Mouse (Mus musculus) limb, embryonic 15.5 days (tissue): Measurements from ENCODE around the gene Bpifb4. TPM values are rescaled to one million over a fixed set of nuclear protein-coding genes. Genes with fewer than 3 reads are reported as not detected.

Experiments used
- ATAC-seq: fragments of 200-750 bp; cut with Nextera tagmentation; 2 replicates; pipeline ENCODE4 v1.8.0; 2017; ENCODE audit warnings: low read depth, moderate TSS enrichment; ENCODE audit not compliant: insufficient number of reproducible peaks, low FRiP score, low TSS enrichment
- H3K27ac ChIP-seq: fragments of 300-500 bp; sonication (generic); 2 replicates; pipeline ENCODE4 v1.5.1; 2015; ENCODE audit warnings: moderate library complexity, mild to moderate bottlenecking, inconsistent platforms
- H3K27me3 ChIP-seq: fragments of 300-500 bp; sonication (generic); 2 replicates; pipeline ENCODE4 v1.6.1; 2015; ENCODE audit warnings: inconsistent platforms
- H3K36me3 ChIP-seq: fragments of 300-500 bp; sonication (generic); 2 replicates; pipeline ENCODE4 v1.6.1; 2015; ENCODE audit warnings: inconsistent platforms
- H3K4me1 ChIP-seq: fragments of 300-500 bp; sonication (generic); 2 replicates; pipeline ENCODE4 v1.6.1; 2015; ENCODE audit warnings: inconsistent platforms
- H3K4me2 ChIP-seq: fragments of 300-500 bp; sonication (generic); 2 replicates; pipeline ENCODE4 v1.6.1; 2015; ENCODE audit warnings: mild to moderate bottlenecking, inconsistent platforms
- H3K4me3 ChIP-seq: fragments of 300-500 bp; sonication (generic); 2 replicates; pipeline ENCODE4 v1.5.1; 2015; ENCODE audit warnings: mild to moderate bottlenecking, inconsistent platforms
- H3K9ac ChIP-seq: fragments of 300-500 bp; sonication (generic); 2 replicates; pipeline ENCODE4 v1.6.1; 2015; ENCODE audit warnings: inconsistent platforms
- H3K9me3 ChIP-seq: fragments of 300-500 bp; sonication (generic); 2 replicates; pipeline ENCODE4 v1.6.1; 2016; ENCODE audit warnings: inconsistent platforms
- WGBS: fragments of 180-500 bp; shearing (Covaris S2); methylation state at CpG from one replicate; pipeline ENCODE4 v1.1.7; 2015; 5-methylcytosine and 5-hydroxymethylcytosine counted together
- polyA plus RNA-seq: library from polyadenylated mRNA; unstranded; fragments of >200 nt; fragmentation: Nextera tagmentation; extraction: Ambion mirVana; gene quantifications from 2 replicates; pipeline ENCODE4 v1.2.1, GENCODE M21; 2015

Bpifb4 gene
- polyA plus RNA-seq, 1 experiment from 2014 or later: not detected

- no peak overlapping the region for H3K27ac ChIP-seq
- no peak overlapping the region for H3K4me3 ChIP-seq
- H3K9ac ChIP-seq: no peak overlapping the region
- H3K9me3 ChIP-seq: no peaks in the 10 kb centered on the region
- no peak for ATAC-seq
- no peaks in the 10 kb centered on the region for H3K36me3 ChIP-seq
- H3K27me3 ChIP-seq: no peaks in the 10 kb centered on the region
- H3K4me2 ChIP-seq: no peak overlapping the region
- 81% methylated on average over 2 of the region's 2 CpGs for WGBS
- H3K4me1 ChIP-seq: no peaks in the 10 kb centered on the region
These were observed 68.3 kb downstream of the Bpifb4 start for GRCm38 (mm10) chr2:154006331-154006730.

GRCm38 (mm10) chr2:154007381-154007780 lies 69.4 kb downstream of the Bpifb4 start:
- H3K9ac ChIP-seq: no peak overlapping the region
- no peaks in the 10 kb centered on the region for H3K36me3 ChIP-seq
- no peak overlapping the region for H3K4me2 ChIP-seq
- no peaks in the 10 kb centered on the region for H3K9me3 ChIP-seq
- H3K4me1 ChIP-seq: no peaks in the 10 kb centered on the region
- 88% methylated on average over 1 of the region's 1 CpGs for WGBS
- no peak overlapping the region for H3K27ac ChIP-seq
- H3K27me3 ChIP-seq: no peaks in the 10 kb centered on the region
- ATAC-seq: no peak
- H3K4me3 ChIP-seq: no peak overlapping the region

GRCm38 (mm10) chr2:154007965-154008364 lies 70.0 kb downstream of the Bpifb4 start, which contains the start of gene Bpifa2:
Bpifa2 (plus strand) TSS chr2:154008265.
- Histone ChIP-seq H3K9me3 (no peaks in the 10 kb centered on the region), H3K4me2 (no peak within 1 kb of the TSS), H3K27me3 (no peaks in the 10 kb centered on the region), H3K4me3 (no peak within 1 kb of the TSS), H3K4me1 (no peaks in the 10 kb centered on the region), H3K27ac (no peak within 1 kb of the TSS), H3K9ac (no peak within 1 kb of the TSS), H3K36me3 (no peaks in the 10 kb centered on the region)
- ATAC-seq: no peak
- 78% methylated on average over 3 of the region's 3 CpGs for WGBS

Other genes with a start within 250 kb of the Bpifb4 start
- 0.06 and 0.07 TPM in 2 replicates for gene Dnmt3c, start 241.6 kb upstream of the Bpifb4 start, polyA plus RNA-seq
- 218 TPM in 2 replicates for gene Mapre1, start 196.9 kb upstream of the Bpifb4 start, polyA plus RNA-seq
- gene Efcab8, start 158.3 kb upstream of the Bpifb4 start, polyA plus RNA-seq: not detected in 2 replicates
- not detected in 2 replicates for gene Sun5, start 67.1 kb upstream of the Bpifb4 start, polyA plus RNA-seq
- not detected in 2 replicates for gene Bpifb2, start 63.2 kb upstream of the Bpifb4 start, polyA plus RNA-seq
- gene Bpifb6, start 37.8 kb upstream of the Bpifb4 start, polyA plus RNA-seq: not detected in 2 replicates
- gene Bpifb3, start 20.0 kb upstream of the Bpifb4 start, polyA plus RNA-seq: not detected in 2 replicates
- gene Bpifa6, start 36.7 kb downstream of the Bpifb4 start, polyA plus RNA-seq: not detected in 2 replicates
- 0.41 TPM in 1 of 2 replicates, not detected in the other for gene Bpifa2, start 70.1 kb downstream of the Bpifb4 start, polyA plus RNA-seq
- gene Bpifa3, start 192.1 kb downstream of the Bpifb4 start, polyA plus RNA-seq: not detected in 2 replicates
- not detected in 2 replicates for gene Bpifa1, start 204.7 kb downstream of the Bpifb4 start, polyA plus RNA-seq
- gene Bpifa5, start 224.4 kb downstream of the Bpifb4 start, polyA plus RNA-seq: not detected in 2 replicates